ENCODE assay signal across 11 mouse cellular contexts in the genomic region with DNA sequence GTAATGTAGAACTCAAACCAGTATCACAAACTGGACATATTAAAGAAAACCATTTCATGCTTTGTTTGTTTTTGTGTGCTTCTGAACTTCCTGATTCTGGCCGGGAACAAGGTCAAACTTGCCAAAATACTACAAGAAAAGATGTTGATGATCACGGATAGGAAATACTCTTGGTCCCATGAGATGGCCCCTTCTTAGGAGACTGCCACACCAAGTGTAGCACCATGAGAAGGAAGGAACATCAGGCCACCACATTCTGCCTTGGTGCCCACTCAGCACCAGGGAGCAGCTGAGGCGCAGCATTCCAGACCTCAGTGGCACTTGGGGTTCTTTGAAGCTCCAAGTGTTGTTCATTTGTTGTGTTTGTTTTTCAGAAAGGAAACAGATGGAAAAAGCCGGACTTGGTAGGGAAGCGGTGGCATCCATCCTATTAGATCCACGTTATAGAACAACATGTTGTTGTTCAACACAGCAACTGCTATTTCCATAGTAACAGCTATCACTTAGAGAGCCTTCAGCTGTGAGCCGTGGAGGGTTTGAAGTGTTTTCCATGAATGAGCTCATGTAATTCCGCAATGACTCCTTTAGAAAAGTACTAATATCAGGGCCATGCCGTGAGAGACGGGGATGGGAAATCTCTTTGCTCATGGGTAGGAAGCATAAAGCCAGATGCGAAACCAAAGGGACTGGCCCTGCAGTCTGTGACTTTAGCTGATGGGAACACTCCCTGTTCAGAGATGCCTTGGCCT.
A peak's percentile ranks its signal among the peaks of the same experiment; 100 is the strongest.
DNase-seq lines count a peak whose midpoint lies in the region; ATAC-seq and TF ChIP-seq lines count a peak whose summit lies in the region.
"Had no signal": no experiment of that assay in that cellular context is flagged by ENCODE, and none has a peak within 500 bp of the region (broad histone marks: within the 10 kb centered on the region; RNA-seq: fewer than 3 reads in every experiment).

No protein-coding gene starts in this region.

- TF ChIP-seq CTCF in lung, postnatal 0 days (IDR thresholded peaks at IDR 0.05): no peak

- H3K4me1 ChIP-seq in hindbrain, embryonic 16.5 days (ENCODE audit: control insufficient read depth, insufficient read depth, low read depth, low read length): peaks cover 4% of the 10 kb centered on the region; the same call in 1 of the 2 replicates
- no peaks in the 10 kb centered on the region for H3K4me1 ChIP-seq in hindbrain, embryonic 11.5 days (replicated peaks; ENCODE audit: control insufficient read depth, insufficient read depth, low read length)
- peaks cover 3% of the 10 kb centered on the region; the same call in 1 of the 2 replicates for H3K4me1 ChIP-seq in lung, postnatal 0 days (ENCODE audit: insufficient read depth, low read depth, low read length)
- peaks cover 36% of the 10 kb centered on the region for H3K4me1 ChIP-seq in heart, embryonic 10.5 days
- H3K4me1 ChIP-seq in midbrain, embryonic 15.5 days: peaks cover 5% of the 10 kb centered on the region; the same call in 1 of the 2 replicates

- no peaks in the 10 kb centered on the region for H3K36me3 ChIP-seq in hindbrain, embryonic 16.5 days (ENCODE audit: control insufficient read depth, insufficient read depth, low read length)
- no peaks in the 10 kb centered on the region for H3K36me3 ChIP-seq in hindbrain, embryonic 11.5 days (ENCODE audit: control insufficient read depth, insufficient read depth, low read length)
- H3K36me3 ChIP-seq in lung, postnatal 0 days (ENCODE audit: insufficient read depth, low read length): no peaks in the 10 kb centered on the region
- no peaks in the 10 kb centered on the region for H3K36me3 ChIP-seq in heart, embryonic 10.5 days
- no peaks in the 10 kb centered on the region for H3K36me3 ChIP-seq in midbrain, embryonic 15.5 days (replicated peaks)

- H3K27me3 ChIP-seq in hindbrain, embryonic 16.5 days (replicated peaks; ENCODE audit: control insufficient read depth, insufficient read depth, low read length): no peaks in the 10 kb centered on the region
- no peaks in the 10 kb centered on the region for H3K27me3 ChIP-seq in hindbrain, embryonic 11.5 days (ENCODE audit: control insufficient read depth, insufficient read depth, low read length)
- no peaks in the 10 kb centered on the region for H3K27me3 ChIP-seq in lung, postnatal 0 days (replicated peaks; ENCODE audit: insufficient read depth, low read length)
- no peaks in the 10 kb centered on the region for H3K27me3 ChIP-seq in heart, embryonic 10.5 days (ENCODE audit: insufficient read depth, poor library complexity, severe bottlenecking)
- no peaks in the 10 kb centered on the region for H3K27me3 ChIP-seq in midbrain, embryonic 15.5 days (replicated peaks)

- H3K4me2 ChIP-seq in hindbrain, embryonic 16.5 days (ENCODE audit: low read length): no peak overlapping the region
- no peak overlapping the region for H3K4me2 ChIP-seq in hindbrain, embryonic 11.5 days (replicated peaks; ENCODE audit: low read depth, low read length)
- H3K4me2 ChIP-seq in lung, postnatal 0 days (replicated peaks; ENCODE audit: low read depth, low read length): no peak overlapping the region
- no peak overlapping the region for H3K4me2 ChIP-seq in midbrain, embryonic 15.5 days

- 58% methylated on average over 11 of the region's 11 CpGs for WGBS in hindbrain, embryonic 16.5 days
- 72% methylated on average over 11 of the region's 11 CpGs for WGBS in hindbrain, embryonic 11.5 days
- 46% methylated on average over 11 of the region's 11 CpGs for WGBS in lung, postnatal 0 days
- 53% methylated on average over 11 of the region's 11 CpGs for WGBS in heart, embryonic 10.5 days
- WGBS in midbrain, embryonic 15.5 days: 61% methylated on average over 11 of the region's 11 CpGs

- no peak overlapping the region for H3K9ac ChIP-seq in hindbrain, embryonic 16.5 days (ENCODE audit: low read depth, low read length)
- no peak overlapping the region for H3K9ac ChIP-seq in hindbrain, embryonic 11.5 days (ENCODE audit: low read depth, low read length)
- H3K9ac ChIP-seq in lung, postnatal 0 days (replicated peaks; ENCODE audit: low read depth): no peak overlapping the region
- no peak overlapping the region for H3K9ac ChIP-seq in midbrain, embryonic 15.5 days

- TF ChIP-seq EP300 in lung, postnatal 0 days (IDR thresholded peaks at IDR 0.05): 0 out of 2 replicates have a peak, but pooled peaks have one; percentile 34

- no peak for DNase-seq in hindbrain, embryonic 11.5 days (ENCODE audit: low spot score)
- DNase-seq in lung, postnatal 0 days (ENCODE audit: low spot score): peak; percentile 81
- no peak for DNase-seq in lung, postnatal 14 days
- DNase-seq in heart, embryonic 10.5 days (ENCODE audit: low spot score): no peak
- no peak for DNase-seq in Muller cell, postnatal 12 days (ENCODE audit: inconsistent ontology term)
- DNase-seq: spleen, adult 18-20 months; thymus, postnatal 25 days had no signal

- H3K27ac ChIP-seq in hindbrain, embryonic 16.5 days (ENCODE audit: low read depth, low read length): peak overlapping the region; percentile 12
- no peak overlapping the region for H3K27ac ChIP-seq in hindbrain, embryonic 11.5 days (ENCODE audit: low read depth, low read length)
- peak overlapping the region; percentile 59 for H3K27ac ChIP-seq in lung, postnatal 0 days (ENCODE audit: low read length)
- peak overlapping the region; percentile 69 for H3K27ac ChIP-seq in heart, embryonic 10.5 days
- H3K27ac ChIP-seq in midbrain, embryonic 15.5 days: peak overlapping the region; percentile 45; the same call in 1 of the 2 replicates

- ATAC-seq in hindbrain, embryonic 16.5 days: peak; percentile 68; the same call in 1 of the 2 replicates
- no peak for ATAC-seq in hindbrain, embryonic 11.5 days (ENCODE audit: low FRiP score)
- peak; percentile 82 for ATAC-seq in lung, postnatal 0 days
- ATAC-seq in midbrain, embryonic 15.5 days (replicated peaks): peak; percentile 21; the same call in 1 of the 2 replicates
- no peak for ATAC-seq in cerebellum, adult (ENCODE audit: insufficient number of reproducible peaks, low FRiP score, low TSS enrichment)
- ATAC-seq: intestine, embryonic 16.5 days had no signal

- H3K9me3 ChIP-seq in hindbrain, embryonic 16.5 days (ENCODE audit: control insufficient read depth, low read length): no peaks in the 10 kb centered on the region
- H3K9me3 ChIP-seq in hindbrain, embryonic 11.5 days (ENCODE audit: control insufficient read depth, low read length): no peaks in the 10 kb centered on the region
- H3K9me3 ChIP-seq in lung, postnatal 0 days (ENCODE audit: low read length): no peaks in the 10 kb centered on the region
- no peaks in the 10 kb centered on the region for H3K9me3 ChIP-seq in heart, embryonic 10.5 days
- no peaks in the 10 kb centered on the region for H3K9me3 ChIP-seq in midbrain, embryonic 15.5 days

- no peak overlapping the region for H3K4me3 ChIP-seq in hindbrain, embryonic 16.5 days (ENCODE audit: low read length)
- no peak overlapping the region for H3K4me3 ChIP-seq in hindbrain, embryonic 11.5 days (ENCODE audit: low read depth, low read length)
- no peak overlapping the region for H3K4me3 ChIP-seq in lung, postnatal 0 days (ENCODE audit: low read depth, low read length)
- H3K4me3 ChIP-seq in heart, embryonic 10.5 days: no peak overlapping the region
- H3K4me3 ChIP-seq in midbrain, embryonic 15.5 days: no peak overlapping the region

Comparison
In these comparisons a context has a peak if more than half of its experiments do, and no peak if none do; other contexts are left out.
1. ATAC-seq: peak in hindbrain, embryonic 16.5 days (single experiment), lung, postnatal 0 days (single experiment) and midbrain, embryonic 15.5 days (single experiment); none in hindbrain, embryonic 11.5 days (single experiment) and cerebellum, adult (single experiment).